Mouse (Mus musculus) ES-Bruce4 (cell line): ENCODE results near the gene Vcl. TPM values are rescaled to one million over a fixed set of nuclear protein-coding genes. Genes with fewer than 3 reads are reported as not detected.

Experiments used
- H3K27ac ChIP-seq: 2 replicates; pipeline ENCODE4 v1.5.1; 2012; ENCODE audit warnings: low read length, inconsistent platforms; ENCODE audit not compliant: insufficient read depth
- H3K27me3 ChIP-seq: 2 replicates; pipeline ENCODE4 v1.6.1; 2012; ENCODE audit warnings: mild to moderate bottlenecking, low read length, inconsistent platforms; ENCODE audit not compliant: control insufficient read depth, poor library complexity, insufficient read depth, severe bottlenecking
- H3K36me3 ChIP-seq: 2 replicates; pipeline ENCODE4 v1.6.1; 2012; ENCODE audit warnings: inconsistent platforms, mild to moderate bottlenecking, low read length, moderate library complexity; ENCODE audit not compliant: control insufficient read depth, poor library complexity, insufficient read depth, severe bottlenecking
- H3K4me1 ChIP-seq: one replicate; pipeline ENCODE4 v1.8.1; 2011; ENCODE audit warnings: low read length; ENCODE audit not compliant: control insufficient read depth, insufficient read depth
- H3K4me3 ChIP-seq: 2 replicates; pipeline ENCODE4 v1.5.1; 2011; ENCODE audit warnings: low read depth, mild to moderate bottlenecking, low read length
- H3K9ac ChIP-seq: 2 replicates; pipeline ENCODE4 v1.6.1; 2012; ENCODE audit warnings: low read depth, mild to moderate bottlenecking, inconsistent platforms; ENCODE audit not compliant: poor library complexity, severe bottlenecking
- H3K9me3 ChIP-seq: replicated peaks from 2 replicates; pipeline ENCODE4 v1.6.1; 2012; ENCODE audit warnings: mild to moderate bottlenecking, low read length, inconsistent platforms; ENCODE audit not compliant: control insufficient read depth, poor library complexity, insufficient read depth, severe bottlenecking
- CTCF ChIP-seq: IDR thresholded peaks from one replicate; pipeline ENCODE4 v1.8.1; 2011; ENCODE audit warnings: low read depth, low read length
- EP300 ChIP-seq: IDR thresholded peaks from 2 replicates; pipeline ENCODE4 v1.6.1; 2011; ENCODE audit warnings: low read depth, low read length; ENCODE audit not compliant: insufficient read depth
- POLR2A ChIP-seq: IDR thresholded peaks from one replicate; pipeline ENCODE4 v1.8.1; 2011; ENCODE audit warnings: low read length; ENCODE audit not compliant: insufficient read depth
- polyA plus RNA-seq: library from polyadenylated mRNA; stranded (reverse); fragments of >200 nt; gene quantifications from 2 replicates; pipeline ENCODE4 v1.2.4, GENCODE M21; 2011; ENCODE audit warnings: low read depth; ENCODE audit not compliant: missing spikeins, insufficient read depth, insufficient read length

Gene Vcl
- polyA plus RNA-seq, 1 experiment = 123 TPM

GRCm38 (mm10) chr14:20891941-20892402 lies 37.2 kb upstream of the Vcl start:
- Histone ChIP-seq H3K27ac (no peak overlapping the region), H3K4me1 (no peaks in the 10 kb centered on the region), H3K27me3 (no peaks in the 10 kb centered on the region; the same call in 1 of the 2 replicates), H3K36me3 (no peaks in the 10 kb centered on the region), H3K4me3 (no peak overlapping the region), H3K9ac (no peak overlapping the region), H3K9me3 (no peaks in the 10 kb centered on the region)
- TF ChIP-seq CTCF = no peak
- no peak for TF ChIP-seq EP300
- TF ChIP-seq POLR2A = no peak

- H3K9me3 ChIP-seq = no peaks in the 10 kb centered on the region
- no peak overlapping the region for H3K9ac ChIP-seq
- no peak overlapping the region for H3K4me3 ChIP-seq
- no peak overlapping the region for H3K27ac ChIP-seq
- H3K27me3 ChIP-seq = no peaks in the 10 kb centered on the region; the same call in 1 of the 2 replicates
- TF ChIP-seq CTCF (no peak), POLR2A (no peak), EP300 (no peak)
- H3K36me3 ChIP-seq = no peaks in the 10 kb centered on the region
- no peaks in the 10 kb centered on the region for H3K4me1 ChIP-seq
These were observed 35.4 kb upstream of the Vcl start for GRCm38 (mm10) chr14:20893815-20894214.

- Histone ChIP-seq H3K9ac (no peak overlapping the region), H3K36me3 (no peaks in the 10 kb centered on the region), H3K27me3 (no peaks in the 10 kb centered on the region), H3K27ac (no peak overlapping the region), H3K9me3 (no peaks in the 10 kb centered on the region), H3K4me1 (no peaks in the 10 kb centered on the region), H3K4me3 (no peak overlapping the region)
- TF ChIP-seq POLR2A = no peak
These were observed 27.9 kb upstream of the Vcl start for GRCm38 (mm10) chr14:20901267-20901666.

- Histone ChIP-seq H3K4me3 (no peak overlapping the region), H3K9me3 (no peaks in the 10 kb centered on the region), H3K27ac (no peak overlapping the region), H3K27me3 (no peaks in the 10 kb centered on the region), H3K9ac (no peak overlapping the region), H3K36me3 (no peaks in the 10 kb centered on the region), H3K4me1 (no peaks in the 10 kb centered on the region)
- TF ChIP-seq CTCF (no peak), POLR2A (no peak), EP300 (no peak)
These were observed 26.1 kb upstream of the Vcl start for GRCm38 (mm10) chr14:20903137-20903536.

GRCm38 (mm10) chr14:20911811-20912210 lies 17.4 kb upstream of the Vcl start:
- H3K9ac ChIP-seq = no peak overlapping the region
- H3K36me3 ChIP-seq = no peaks in the 10 kb centered on the region
- no peak for TF ChIP-seq POLR2A
- no peak for TF ChIP-seq CTCF
- TF ChIP-seq EP300 = no peak
- H3K4me1 ChIP-seq = no peaks in the 10 kb centered on the region
- H3K4me3 ChIP-seq = no peak overlapping the region
- no peak overlapping the region for H3K27ac ChIP-seq
- H3K9me3 ChIP-seq = no peaks in the 10 kb centered on the region
- no peaks in the 10 kb centered on the region for H3K27me3 ChIP-seq

- H3K9me3 ChIP-seq = no peaks in the 10 kb centered on the region
- H3K4me3 ChIP-seq = no peak overlapping the region
- H3K27ac ChIP-seq = no peak overlapping the region
- no peak for TF ChIP-seq EP300
- no peak overlapping the region for H3K9ac ChIP-seq
- no peaks in the 10 kb centered on the region for H3K4me1 ChIP-seq
- no peaks in the 10 kb centered on the region for H3K27me3 ChIP-seq
- H3K36me3 ChIP-seq = no peaks in the 10 kb centered on the region
These were observed 14.8 kb upstream of the Vcl start for GRCm38 (mm10) chr14:20914415-20914814.
